Comparison of ENCODE assay signal across 8 mouse cellular contexts in genomic region chr7:81335705-81336431, GRCm38 (mm10). TPM values are rescaled to one million over a fixed set of nuclear protein-coding genes. Genes with fewer than 3 reads are reported as not detected.
DNase-seq lines count a peak whose midpoint lies in the region; ATAC-seq and TF ChIP-seq lines count a peak whose summit lies in the region.

No protein-coding gene starts in this region.

- no peak overlapping the region for H3K4me3 ChIP-seq in lung, embryonic 15.5 days
- no peak overlapping the region for H3K4me3 ChIP-seq in kidney, postnatal 0 days (replicated peaks; ENCODE audit: low read depth, low read length)
- H3K4me3 ChIP-seq in olfactory bulb, adult 2 months (ENCODE audit: insufficient read depth, low read depth, low read length) = no peak overlapping the region

- no peaks in the 10 kb centered on the region for H3K27me3 ChIP-seq in lung, embryonic 15.5 days
- no peaks in the 10 kb centered on the region for H3K27me3 ChIP-seq in kidney, postnatal 0 days (ENCODE audit: insufficient read depth, low read length)

- peaks cover 48% of the 10 kb centered on the region for H3K36me3 ChIP-seq in lung, embryonic 15.5 days
- H3K36me3 ChIP-seq in kidney, postnatal 0 days (ENCODE audit: insufficient read depth, low read length) = peaks cover 32% of the 10 kb centered on the region

- TF ChIP-seq POLR2A in olfactory bulb, adult 2 months (IDR thresholded peaks at IDR 0.05; ENCODE audit: insufficient read depth, low read depth, low read length) = no peak

- no peak for TF ChIP-seq CTCF in kidney, postnatal 0 days (IDR thresholded peaks at IDR 0.05; ENCODE audit: low read depth)
- peak; percentile 6; the same call in 1 of the 2 replicates for TF ChIP-seq CTCF in olfactory bulb, adult 2 months (IDR thresholded peaks at IDR 0.05; ENCODE audit: insufficient read depth, low read depth, low read length)

- WGBS in lung, embryonic 15.5 days = 66% methylated on average over 18 of the region's 18 CpGs
- 64% methylated on average over 18 of the region's 18 CpGs for WGBS in kidney, postnatal 0 days
- 35% methylated on average over 18 of the region's 18 CpGs for WGBS in olfactory bulb, adult 2 months

- no peaks in the 10 kb centered on the region for H3K9me3 ChIP-seq in lung, embryonic 15.5 days
- H3K9me3 ChIP-seq in kidney, postnatal 0 days (replicated peaks; ENCODE audit: low read length) = no peaks in the 10 kb centered on the region

- H3K4me1 ChIP-seq in lung, embryonic 15.5 days = no peaks in the 10 kb centered on the region
- H3K4me1 ChIP-seq in kidney, postnatal 0 days (replicated peaks; ENCODE audit: insufficient read depth, low read length) = no peaks in the 10 kb centered on the region
- peaks cover 21% of the 10 kb centered on the region for H3K4me1 ChIP-seq in olfactory bulb, adult 2 months (ENCODE audit: control insufficient read depth, insufficient read depth, low read length)

- H3K9ac ChIP-seq in lung, embryonic 15.5 days = no peak overlapping the region
- H3K9ac ChIP-seq in kidney, postnatal 0 days (ENCODE audit: low read depth, low read length) = no peak overlapping the region

- no peak for ATAC-seq in lung, embryonic 15.5 days (ENCODE audit: borderline replicate concordance, extremely low read depth, low FRiP score, low TSS enrichment)
- ATAC-seq in kidney, postnatal 0 days (replicated peaks; ENCODE audit: low FRiP score, low read depth) = no peak
- no peak for ATAC-seq in cerebellum, adult (ENCODE audit: insufficient number of reproducible peaks, low FRiP score, low TSS enrichment)

- H3K4me2 ChIP-seq in lung, embryonic 15.5 days = peak overlapping the region; percentile 24; the same call in 1 of the 2 replicates
- H3K4me2 ChIP-seq in kidney, postnatal 0 days (ENCODE audit: low read length) = no peak overlapping the region; the same call in 1 of the 2 replicates

- no peak for DNase-seq in lung, adult 18-20 months
- DNase-seq in heart, adult 18-20 months = peak; percentile 26 to 45
- DNase-seq in kidney, postnatal 0 days (ENCODE audit: low spot score) = peak; percentile 46
- DNase-seq in ovary, postnatal 14 days (ENCODE audit: low spot score) = no peak
- no peak for DNase-seq in testis, postnatal 14 days (ENCODE audit: low spot score)

- peak overlapping the region; percentile 74 for H3K27ac ChIP-seq in lung, embryonic 15.5 days
- H3K27ac ChIP-seq in kidney, postnatal 0 days = peak overlapping the region; percentile 47
- H3K27ac ChIP-seq in olfactory bulb, adult 2 months (ENCODE audit: insufficient read depth, low read depth, low read length) = peak overlapping the region; percentile 92

RNA-seq across cellular contexts. Expression of gene Rps17, which starts 9.2 kb away (rescaled TPM):
- polyA plus RNA-seq in lung, embryonic 15.5 days (2015; fragmentation: Nextera tagmentation; extraction: Ambion mirVana) = 1,194 and 1,258 TPM in 2 replicates
- 1,000 to 10,000 TPM in 1 of 2 experiments, 100 to 1,000 TPM in 1; 956 to 1,038 TPM for total RNA-seq in heart, adult 18-20 months (2021)
- 1,280 and 1,501 TPM in 2 replicates for polyA plus RNA-seq in kidney, postnatal 0 days (2015; fragmentation: Nextera tagmentation; extraction: Ambion mirVana)
- 2,532 TPM in 1 of 2 replicates, not detected in the other for polyA plus RNA-seq in olfactory bulb, adult 2 months (2012; ENCODE audit: insufficient read depth, insufficient read length, low replicate concordance, missing spikeins)

Comparison
In these comparisons a context has a peak if more than half of its experiments do, and no peak if none do; other contexts are left out.
1. DNase-seq: peak in heart, adult 18-20 months (2 of 2) and kidney, postnatal 0 days (single experiment); none in lung, adult 18-20 months (0 of 2), ovary, postnatal 14 days (single experiment) and testis, postnatal 14 days (single experiment).
2. Peak in every context shown above with its lines, with median percentiles within 50 percentile points of each other: H3K27ac ChIP-seq.